Mouse (Mus musculus) CH12.LX (cell line): ENCODE results near the gene Gapdh. TPM values are rescaled to one million over a fixed set of nuclear protein-coding genes. Genes with fewer than 3 reads are reported as not detected.

Experiments used
- DNase-seq: peaks from one replicate; pipeline ENCODE4 v3.0.0-alpha.2; 2013; ENCODE audit errors: extremely low read depth
- H3K27ac ChIP-seq: 2 replicates; pipeline ENCODE4 v1.5.1; 2012; ENCODE audit warnings: low read depth, mild to moderate bottlenecking, control low read depth, moderate library complexity; ENCODE audit not compliant: insufficient read depth
- H3K27me3 ChIP-seq: replicated peaks from 2 replicates; pipeline ENCODE3; 2012; ENCODE audit warnings: inconsistent platforms
- H3K36me3 ChIP-seq, 2 experiments: replicated peaks in 1 of 2; 2 replicates each; pipeline versions ENCODE3 to v1.6.1; 2012; ENCODE audit warnings: inconsistent platforms in 1 of 2, low read length in 1 of 2, mild to moderate bottlenecking in 1 of 2, mixed read lengths in 1 of 2, moderate library complexity in 1 of 2; ENCODE audit not compliant: control insufficient read depth in 1 of 2, insufficient read depth in 1 of 2
- H3K4me1 ChIP-seq, 2 experiments: 2 replicates each; pipeline ENCODE4 v1.6.1; 2012; ENCODE audit warnings: inconsistent platforms in 1 of 2, moderate library complexity in 1 of 2; ENCODE audit not compliant: insufficient read depth in 2 of 2, control insufficient read depth in 1 of 2
- H3K4me2 ChIP-seq: 2 replicates; pipeline ENCODE4 v1.6.1; 2012; ENCODE audit warnings: low read depth, mild to moderate bottlenecking, control low read depth; ENCODE audit not compliant: poor library complexity, insufficient read depth, severe bottlenecking
- H3K4me3 ChIP-seq, 3 experiments: fragments of 150-350 bp in 1 of 3; sonication (generic) in 1 of 3; replicated peaks in 1 of 3; 2 replicates each; pipeline versions ENCODE3 to v1.5.1; 2011 to 2012; ENCODE audit warnings: low read depth in 2 of 3, low read length in 2 of 3, mild to moderate bottlenecking in 2 of 3, moderate library complexity in 2 of 3, control low read depth in 1 of 3, improper control_type of control experiment in 1 of 3, inconsistent platforms in 1 of 3, mixed read lengths in 1 of 3; ENCODE audit not compliant: poor library complexity in 1 of 3
- H3K79me2 ChIP-seq: replicated peaks from 2 replicates; pipeline ENCODE4 v1.6.1; 2012; ENCODE audit warnings: mild to moderate bottlenecking, moderate library complexity; ENCODE audit not compliant: control insufficient read depth, poor library complexity, insufficient read depth, severe bottlenecking; ENCODE audit errors: extremely low read depth
- H3K9ac ChIP-seq: 2 replicates; pipeline ENCODE4 v1.6.1; 2012; ENCODE audit warnings: low read depth, mild to moderate bottlenecking, control low read depth, moderate library complexity; ENCODE audit not compliant: insufficient read depth
- H3K9me3 ChIP-seq: replicated peaks from 2 replicates; pipeline ENCODE3; 2012; ENCODE audit warnings: low read length, inconsistent platforms, mixed read lengths
- BHLHE40 ChIP-seq: IDR thresholded peaks from 2 replicates; pipeline ENCODE4 v1.6.1; 2011; ENCODE audit warnings: mild to moderate bottlenecking, low read depth, low read length, improper control_type of control experiment
- CHD1 ChIP-seq: IDR thresholded peaks from 2 replicates; pipeline ENCODE4 v1.6.1; 2012; ENCODE audit warnings: low read depth, low read length, improper control_type of control experiment, inconsistent platforms
- CHD2 ChIP-seq: IDR thresholded peaks from 2 replicates; pipeline ENCODE4 v1.6.1; 2011; ENCODE audit warnings: low read length, improper control_type of control experiment
- CTCF ChIP-seq, 2 experiments: IDR thresholded peaks in 1 of 2; conservative IDR thresholded peaks in 1 of 2; 2 replicates each; pipeline ENCODE4 v1.5.1; 2011 to 2012; ENCODE audit warnings: low read depth in 2 of 2, low read length in 2 of 2, improper control_type of control experiment in 1 of 2, inconsistent platforms in 1 of 2, mild to moderate bottlenecking in 1 of 2, moderate library complexity in 1 of 2
- E2F4 ChIP-seq: IDR thresholded peaks from 2 replicates; pipeline ENCODE4 v1.6.1; 2011; ENCODE audit warnings: low read depth, low read length, improper control_type of control experiment; ENCODE audit not compliant: insufficient replicate concordance
- ELF1 ChIP-seq: IDR thresholded peaks from 2 replicates; pipeline ENCODE4 v1.6.1; 2014; ENCODE audit warnings: low read depth, mild to moderate bottlenecking, inconsistent platforms, low read length, improper control_type of control experiment
- EP300 ChIP-seq: IDR thresholded peaks from 2 replicates; pipeline ENCODE4 v1.6.1; 2011; ENCODE audit warnings: low read length, improper control_type of control experiment
- ETS1 ChIP-seq: conservative IDR thresholded peaks from 2 replicates; pipeline ENCODE4 v1.6.1; 2012; ENCODE audit warnings: low read depth, mild to moderate bottlenecking, inconsistent platforms, low read length, improper control_type of control experiment, moderate library complexity
- GABPA ChIP-seq: IDR thresholded peaks from 2 replicates; pipeline ENCODE4 v1.6.1; 2012; ENCODE audit warnings: low read depth, low read length, improper control_type of control experiment, inconsistent platforms; ENCODE audit not compliant: insufficient replicate concordance
- HCFC1 ChIP-seq: IDR thresholded peaks from 2 replicates; pipeline ENCODE4 v1.6.1; 2012; ENCODE audit warnings: low read depth, mild to moderate bottlenecking, inconsistent platforms, low read length, improper control_type of control experiment
- IRF4 ChIP-seq: IDR thresholded peaks from 2 replicates; pipeline ENCODE4 v1.6.1; 2014; ENCODE audit warnings: low read depth, mild to moderate bottlenecking, inconsistent platforms, low read length, improper control_type of control experiment
- JUN ChIP-seq: IDR thresholded peaks from 2 replicates; pipeline ENCODE4 v1.6.1; 2011; ENCODE audit warnings: low read depth, mild to moderate bottlenecking, low read length, improper control_type of control experiment, moderate library complexity; ENCODE audit not compliant: insufficient read depth
- JUND ChIP-seq: conservative IDR thresholded peaks from 2 replicates; pipeline ENCODE4 v1.6.1; 2011; ENCODE audit warnings: low read depth, low read length, improper control_type of control experiment
- KAT2A ChIP-seq: IDR thresholded peaks from 2 replicates; pipeline ENCODE4 v1.6.1; 2012; ENCODE audit warnings: low read length, improper control_type of control experiment, inconsistent platforms; ENCODE audit not compliant: insufficient replicate concordance
- MAFK ChIP-seq: IDR thresholded peaks from 2 replicates; pipeline ENCODE4 v1.6.1; 2011; ENCODE audit warnings: low read length, improper control_type of control experiment; ENCODE audit not compliant: insufficient replicate concordance
- MAX ChIP-seq: IDR thresholded peaks from 2 replicates; pipeline ENCODE4 v1.6.1; 2011; ENCODE audit warnings: low read length, improper control_type of control experiment
- MAZ ChIP-seq: IDR thresholded peaks from 2 replicates; pipeline ENCODE4 v1.6.1; 2012; ENCODE audit warnings: low read depth, mild to moderate bottlenecking, inconsistent platforms, low read length, improper control_type of control experiment, moderate library complexity
- MEF2A ChIP-seq: IDR thresholded peaks from 2 replicates; pipeline ENCODE4 v1.6.1; 2014; ENCODE audit warnings: low read depth, mild to moderate bottlenecking, inconsistent platforms, low read length, improper control_type of control experiment, borderline replicate concordance
- MXI1 ChIP-seq: IDR thresholded peaks from 2 replicates; pipeline ENCODE4 v1.6.1; 2011; ENCODE audit warnings: mild to moderate bottlenecking, low read depth, low read length, improper control_type of control experiment
- MYC ChIP-seq: IDR thresholded peaks from 2 replicates; pipeline ENCODE4 v1.6.1; 2011; ENCODE audit warnings: low read depth, mild to moderate bottlenecking, improper control_type of control experiment, low read length
- NELFE ChIP-seq: IDR thresholded peaks from 2 replicates; pipeline ENCODE4 v1.6.1; 2011; ENCODE audit warnings: low read depth, low read length, improper control_type of control experiment
- NRF1 ChIP-seq: IDR thresholded peaks from 2 replicates; pipeline ENCODE4 v1.6.1; 2014; ENCODE audit warnings: low read depth, mild to moderate bottlenecking, inconsistent platforms, low read length, improper control_type of control experiment, moderate library complexity
- PAX5 ChIP-seq: IDR thresholded peaks from 2 replicates; pipeline ENCODE4 v1.6.1; 2012; ENCODE audit warnings: low read length, inconsistent platforms, mixed read lengths
- POLR2A ChIP-seq: IDR thresholded peaks from 2 replicates; pipeline ENCODE4 v1.6.1; 2011; ENCODE audit warnings: low read depth, mild to moderate bottlenecking, improper control_type of control experiment, low read length
- POLR2AphosphoS2 ChIP-seq: IDR thresholded peaks from 2 replicates; pipeline ENCODE4 v1.6.1; 2011; ENCODE audit warnings: low read depth, low read length, improper control_type of control experiment
- RAD21 ChIP-seq: IDR thresholded peaks from 2 replicates; pipeline ENCODE4 v1.6.1; 2011; ENCODE audit warnings: low read depth, mild to moderate bottlenecking, low read length, improper control_type of control experiment, moderate library complexity
- RCOR1 ChIP-seq: conservative IDR thresholded peaks from 2 replicates; pipeline ENCODE4 v1.6.1; 2012; ENCODE audit warnings: low read depth, mild to moderate bottlenecking, inconsistent platforms, low read length, improper control_type of control experiment
- SIN3A ChIP-seq: IDR thresholded peaks from 2 replicates; pipeline ENCODE4 v1.6.1; 2012; ENCODE audit warnings: low read length, improper control_type of control experiment, inconsistent platforms
- SMC3 ChIP-seq: IDR thresholded peaks from 2 replicates; pipeline ENCODE4 v1.6.1; 2011; ENCODE audit warnings: low read depth, low read length, improper control_type of control experiment
- TBP ChIP-seq: conservative IDR thresholded peaks from 2 replicates; pipeline ENCODE4 v1.6.1; 2011; ENCODE audit warnings: low read depth, low read length, improper control_type of control experiment
- TCF12 ChIP-seq: IDR thresholded peaks from 2 replicates; pipeline ENCODE4 v1.6.1; 2014; ENCODE audit warnings: low read depth, mild to moderate bottlenecking, inconsistent platforms, low read length, improper control_type of control experiment
- UBTF ChIP-seq: IDR thresholded peaks from 2 replicates; pipeline ENCODE4 v1.6.1; 2012; ENCODE audit warnings: low read depth, mild to moderate bottlenecking, inconsistent platforms, low read length, improper control_type of control experiment, moderate library complexity
- USF1 ChIP-seq: IDR thresholded peaks from 2 replicates; pipeline ENCODE4 v1.6.1; 2014; ENCODE audit warnings: low read depth, mild to moderate bottlenecking, inconsistent platforms, low read length, improper control_type of control experiment
- USF2 ChIP-seq: conservative IDR thresholded peaks from 2 replicates; pipeline ENCODE4 v1.6.1; 2011; ENCODE audit warnings: low read depth, low read length, improper control_type of control experiment
- ZC3H11A ChIP-seq: IDR thresholded peaks from 2 replicates; pipeline ENCODE4 v1.6.1; 2012; ENCODE audit warnings: low read depth, mild to moderate bottlenecking, inconsistent platforms, low read length, improper control_type of control experiment
- ZKSCAN1 ChIP-seq: IDR thresholded peaks from 2 replicates; pipeline ENCODE4 v1.6.1; 2012; ENCODE audit warnings: low read depth, inconsistent platforms, low read length, improper control_type of control experiment, borderline replicate concordance
- ZMIZ1 ChIP-seq: IDR thresholded peaks from 2 replicates; pipeline ENCODE4 v1.6.1; 2012; ENCODE audit warnings: low read depth, mild to moderate bottlenecking, inconsistent platforms, low read length, improper control_type of control experiment
- ZNF384 ChIP-seq: IDR thresholded peaks from 2 replicates; pipeline ENCODE4 v1.6.1; 2012; ENCODE audit warnings: low read depth, low read length, improper control_type of control experiment, inconsistent platforms
- dilution Hi-C: fragments of 300-500 bp; cut with MboI; formaldehyde crosslinking; loops from 2 replicates; pipeline ENCODE4 v1.14.3; 2020; ENCODE audit warnings: low sequenced_read_pairs; ENCODE audit not compliant: extremely low pct_unique_long_range_greater_than_20kb, extremely low pct_ligation_motif_present
- in situ Hi-C: fragments of 300-500 bp; cut with MboI; formaldehyde crosslinking; loops from 3 replicates; pipeline ENCODE4 v1.14.3; 2019; ENCODE audit warnings: low sequenced_read_pairs, low pct_ligation_motif_present, low pct_unique_long_range_greater_than_20kb, mixed read lengths
- polyA plus RNA-seq: library from polyadenylated mRNA; unstranded; fragments of >175 nt; gene quantifications from 2 replicates; pipeline ENCODE4 v1.2.1, GENCODE M21; 2012; ENCODE audit warnings: low read depth; ENCODE audit not compliant: insufficient read length
- total RNA-seq, 2 experiments: library from RNA; depleted of rRNA; stranded (reverse); fragments of 300-350 nt in 1 of 2; fragments of >200 nt in 1 of 2; gene quantifications; 2 replicates each; pipeline ENCODE4 v1.2.3; 2012 to 2014

The Gapdh gene
- total and polyA plus RNA-seq, 3 experiments: 2,268 to 2,925 (median 2,654) TPM

DNA sequence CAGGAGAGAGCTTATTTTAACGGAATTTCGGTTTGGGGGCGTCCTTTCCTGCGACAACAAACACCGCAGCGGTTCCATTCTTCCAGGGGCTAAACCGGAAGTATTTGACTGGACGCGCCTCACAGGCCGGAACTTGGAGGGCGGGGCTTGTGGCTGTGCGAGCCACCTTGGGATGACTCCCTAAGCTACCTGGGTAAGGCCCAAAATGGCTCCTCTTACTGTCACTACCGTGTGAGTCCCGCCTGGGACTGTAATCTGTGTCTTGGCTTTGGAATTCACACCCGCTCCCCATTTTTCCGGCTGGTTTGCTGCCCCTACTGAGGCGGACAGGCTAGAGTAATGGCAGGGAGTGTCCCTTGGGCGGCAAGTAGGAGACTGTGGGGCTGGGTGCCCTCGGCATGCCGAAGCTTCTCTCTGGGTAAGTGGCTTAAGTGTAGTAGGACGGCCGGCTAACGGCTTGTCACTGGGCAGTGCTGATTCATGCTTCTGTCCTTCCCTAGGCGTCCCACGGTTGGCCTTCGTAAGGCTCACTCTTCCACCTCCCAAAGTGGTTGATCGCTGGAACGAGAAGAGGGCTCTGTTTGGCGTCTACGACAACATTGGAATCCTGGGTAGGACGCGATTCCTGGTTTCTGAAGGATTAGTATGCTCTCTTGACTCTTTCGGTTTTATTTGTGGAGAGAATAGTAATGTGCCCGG, 25.9 kb upstream of the Gapdh start:
- Histone ChIP-seq H3K36me3 (peaks cover 24 to 45% of the 10 kb centered on the region in 2 experiments), H3K4me3 (peak overlapping the region; percentile 87 to 95 (median 95)), H3K9ac (peak overlapping the region; percentile 93), H3K79me2 (peaks cover 39% of the 10 kb centered on the region), H3K27ac (peak overlapping the region; percentile 97), H3K27me3 (no peaks in the 10 kb centered on the region), H3K9me3 (no peaks in the 10 kb centered on the region), H3K4me2 (peak overlapping the region; percentile 96), H3K4me1 (peaks cover 0 to 21% of the 10 kb centered on the region in 2 experiments; a peak in 2 of 4 replicates)
- in situ Hi-C loops (no loop called here), dilution Hi-C loops (no loop called here)
- peak; percentile 97 for DNase-seq
- TF ChIP-seq POLR2AphosphoS2: no peak; the same call in 1 of the 2 replicates
- no peak for TF ChIP-seq MAZ
- TF ChIP-seq NRF1: no peak
- no peak for TF ChIP-seq RAD21
- no peak for TF ChIP-seq GABPA
- TF ChIP-seq CTCF (conservative IDR thresholded peaks at IDR 0.05 in 1 of 2, IDR thresholded peaks at IDR 0.05 in 1 of 2; ENCODE audit: low read depth in 2 of 2, low read length in 2 of 2): no peak
- no peak for TF ChIP-seq ETS1
- TF ChIP-seq CHD2: no peak
- TF ChIP-seq RCOR1: no peak
- TF ChIP-seq MYC: no peak
- no peak for TF ChIP-seq MAX
- no peak for TF ChIP-seq ZKSCAN1
- no peak for TF ChIP-seq UBTF
- TF ChIP-seq USF2: no peak
- 0 out of 2 replicates have a peak, but pooled peaks have one; percentile 52 for TF ChIP-seq KAT2A
- no peak for TF ChIP-seq E2F4
- no peak for TF ChIP-seq JUND
- no peak for TF ChIP-seq EP300
- TF ChIP-seq JUN: no peak
- no peak for TF ChIP-seq USF1
- no peak for TF ChIP-seq ZC3H11A
- no peak for TF ChIP-seq IRF4
- TF ChIP-seq HCFC1: peak; percentile 78
- TF ChIP-seq ZMIZ1: no peak
- TF ChIP-seq ZNF384: no peak
- TF ChIP-seq TCF12: peak; percentile 71
- TF ChIP-seq MXI1: peak; percentile 49
- no peak for TF ChIP-seq SMC3
- peak; percentile 51; the same call in 1 of the 2 replicates for TF ChIP-seq NELFE
- 0 out of 2 replicates have a peak, but pooled peaks have one; percentile 2 for TF ChIP-seq MEF2A
- no peak; the same call in 1 of the 2 replicates for TF ChIP-seq CHD1
- peak; percentile 72; the same call in 1 of the 2 replicates for TF ChIP-seq TBP
- TF ChIP-seq ELF1: peak; percentile 78
- no peak; the same call in 1 of the 2 replicates for TF ChIP-seq SIN3A
- TF ChIP-seq MAFK: no peak
- TF ChIP-seq PAX5: no peak
- TF ChIP-seq POLR2A: peak; percentile 58
- TF ChIP-seq BHLHE40: no peak
